Mouse (Mus musculus) bone marrow, adult 2 months (tissue): ENCODE measurements at regions not wholly inside any gene's neighbourhood (a gene's known extent, or its start where the extent isn't known, plus 50 kb on each side); places are given as distances from the start of the nearest gene placed in this dataset.

Experiments used
- H3K27ac ChIP-seq: fragments of 200-500 bp; 2 replicates; pipeline ENCODE4 v1.5.1; 2012; ENCODE audit warnings: low read depth, mild to moderate bottlenecking, control low read depth, inconsistent platforms, low read length; ENCODE audit not compliant: control insufficient read depth, poor library complexity, insufficient read depth
- H3K4me1 ChIP-seq: fragments of 200-500 bp; 2 replicates; pipeline ENCODE4 v1.6.1; 2011; ENCODE audit warnings: low read length; ENCODE audit not compliant: control insufficient read depth, insufficient read depth
- H3K4me3 ChIP-seq: fragments of 200-500 bp; replicated peaks from 2 replicates; pipeline ENCODE3; 2011; ENCODE audit warnings: mild to moderate bottlenecking, low read depth, low read length, control low read depth; ENCODE audit not compliant: control insufficient read depth
- CTCF ChIP-seq: fragments of 200-500 bp; IDR thresholded peaks from 2 replicates; pipeline ENCODE4 v1.5.1; 2011; ENCODE audit warnings: low read length, control low read depth; ENCODE audit not compliant: control insufficient read depth, insufficient read depth
- POLR2A ChIP-seq: fragments of 200-500 bp; IDR thresholded peaks from 2 replicates; pipeline ENCODE4 v1.6.1; 2011; ENCODE audit warnings: low read depth, mild to moderate bottlenecking, control low read depth, low read length, borderline replicate concordance; ENCODE audit not compliant: control insufficient read depth
- WGBS: fragments of 180-500 bp; shearing (Covaris S2); methylation state at CpG from one replicate; pipeline ENCODE4 v1.1.7; 2018; 5-methylcytosine and 5-hydroxymethylcytosine counted together

GRCm38 (mm10) chr1:75833071-75833830 lies 287.2 kb downstream of the Slc4a3 start:
- TF ChIP-seq POLR2A = no peak
- TF ChIP-seq CTCF = no peak
- H3K4me3 ChIP-seq = no peak overlapping the region
- H3K27ac ChIP-seq = no peak overlapping the region
- WGBS = 81% methylated on average over 12 of the region's 12 CpGs
- H3K4me1 ChIP-seq = no peaks in the 10 kb centered on the region

- H3K27ac ChIP-seq = no peak overlapping the region
- no peaks in the 10 kb centered on the region for H3K4me1 ChIP-seq
- H3K4me3 ChIP-seq = no peak overlapping the region
- WGBS = 76% methylated on average over 3 of the region's 3 CpGs
- TF ChIP-seq CTCF (no peak), POLR2A (no peak)
These were observed 288.3 kb downstream of the Slc4a3 start for GRCm38 (mm10) chr1:75834361-75834760.

- H3K27ac ChIP-seq = no peak overlapping the region
- no peaks in the 10 kb centered on the region for H3K4me1 ChIP-seq
- TF ChIP-seq CTCF (no peak), POLR2A (no peak)
- WGBS = 79% methylated on average over 11 of the region's 11 CpGs
- no peak overlapping the region for H3K4me3 ChIP-seq
These were observed 293.6 kb downstream of the Slc4a3 start for GRCm38 (mm10) chr1:75839551-75840223.

DNA sequence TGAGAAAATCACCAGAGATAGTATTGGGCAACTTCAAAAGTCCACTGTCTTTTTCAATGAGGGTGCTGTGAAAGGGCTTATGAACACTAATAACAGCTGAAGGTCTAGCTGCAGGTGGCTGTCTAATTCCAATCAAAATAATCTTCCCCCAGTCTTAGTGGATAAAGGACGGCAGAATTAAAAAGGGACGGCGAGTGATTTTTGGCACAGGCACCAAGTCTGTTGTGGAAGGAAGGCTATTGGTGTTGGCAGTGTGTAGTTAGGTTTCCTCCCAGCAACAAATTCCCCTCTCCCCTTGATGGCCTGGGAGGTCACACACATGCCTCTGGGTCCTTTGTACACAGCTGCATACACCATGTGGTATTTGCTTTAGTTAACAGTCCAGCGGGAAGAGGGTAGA lies 296.3 kb downstream of the Slc4a3 start:
- H3K27ac ChIP-seq = no peak overlapping the region
- no peaks in the 10 kb centered on the region for H3K4me1 ChIP-seq
- 93% methylated on average over 4 of the region's 4 CpGs for WGBS
- no peak for TF ChIP-seq CTCF
- TF ChIP-seq POLR2A = no peak
- H3K4me3 ChIP-seq = no peak overlapping the region

GRCm38 (mm10) chr1:75843326-75843725 lies 297.3 kb downstream of the Slc4a3 start:
- TF ChIP-seq CTCF (no peak), POLR2A (no peak)
- 88% methylated on average over 6 of the region's 6 CpGs for WGBS
- Histone ChIP-seq H3K27ac (no peak overlapping the region), H3K4me1 (no peaks in the 10 kb centered on the region), H3K4me3 (no peak overlapping the region)

GRCm38 (mm10) chr1:75844123-75844522 lies 298.1 kb downstream of the Slc4a3 start:
- H3K4me3 ChIP-seq = no peak overlapping the region
- TF ChIP-seq CTCF (no peak), POLR2A (no peak)
- no peak overlapping the region for H3K27ac ChIP-seq
- H3K4me1 ChIP-seq = no peaks in the 10 kb centered on the region
- WGBS = 73% methylated on average over 10 of the region's 10 CpGs

DNA sequence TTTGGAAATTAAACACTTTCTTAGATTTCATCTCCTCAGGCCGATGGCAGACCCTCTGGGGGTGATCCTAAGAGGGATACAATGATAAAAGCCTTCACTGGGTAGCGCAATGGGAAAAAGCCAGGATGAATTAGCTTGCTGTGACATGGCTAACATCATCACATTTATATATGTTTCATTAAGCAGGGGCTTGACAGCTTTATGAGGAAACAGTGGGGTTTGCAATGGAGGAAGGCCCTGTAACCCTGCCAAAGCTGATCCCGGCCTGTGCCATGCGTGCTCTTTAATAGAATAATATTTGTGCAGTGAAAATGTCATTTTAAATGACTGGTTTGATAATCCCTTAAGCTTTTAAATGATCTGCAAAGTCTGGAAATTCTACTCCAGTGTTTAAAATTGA lies 298.5 kb downstream of the Slc4a3 start:
- TF ChIP-seq POLR2A (no peak), CTCF (no peak)
- no peak overlapping the region for H3K27ac ChIP-seq
- H3K4me3 ChIP-seq = no peak overlapping the region
- WGBS = 78% methylated on average over 4 of the region's 4 CpGs
- no peaks in the 10 kb centered on the region for H3K4me1 ChIP-seq

- 45% methylated on average over 7 of the region's 7 CpGs for WGBS
- TF ChIP-seq POLR2A (no peak), CTCF (no peak)
- H3K27ac ChIP-seq = no peak overlapping the region
These were observed 298.9 kb downstream of the Slc4a3 start for GRCm38 (mm10) chr1:75844981-75845380.

More at GRCm38 (mm10) chr1:75844981-75845380, 298.9 kb downstream of the Slc4a3 start:
- H3K4me3 ChIP-seq = no peak overlapping the region
- H3K4me1 ChIP-seq = no peaks in the 10 kb centered on the region
